Mouse (Mus musculus) gastrocnemius, adult 18-20 months (tissue): ENCODE data around the gene Tmem54. TPM values are rescaled to one million over a fixed set of nuclear protein-coding genes. Genes with fewer than 3 reads are reported as not detected.
A peak's percentile ranks its signal among the peaks of the same experiment; 100 is the strongest.

ENCODE experiments used
- DNase-seq: peaks from one replicate; pipeline ENCODE4 v3.0.0; 2021; ENCODE audit warnings: low spot score
- total RNA-seq, 2 experiments: library from RNA; stranded (reverse); gene quantifications; 2 replicates each; pipeline ENCODE4 v1.2.3; 2021

Gene Tmem54
- total RNA-seq, 2 experiments from 2014 or later, result not detected

DNA sequence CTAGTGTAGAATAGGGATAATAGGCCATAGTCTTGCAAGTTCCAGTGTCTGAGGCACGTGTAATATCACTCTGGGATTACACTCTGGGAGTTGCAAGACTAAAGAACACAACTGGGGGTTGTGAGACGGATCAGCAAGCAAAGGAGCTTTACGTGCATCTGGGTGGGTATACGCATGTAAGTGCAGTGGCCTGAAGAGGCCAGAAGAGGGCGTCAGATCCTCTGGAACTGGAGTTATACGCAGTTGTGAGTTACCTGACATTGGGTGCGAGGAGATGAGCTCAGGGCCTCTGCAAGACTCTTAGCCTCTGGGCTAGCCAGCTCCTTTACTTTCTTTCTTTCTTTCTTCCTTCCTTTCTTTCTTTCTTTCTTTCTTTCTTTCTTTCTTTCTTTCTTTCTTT, 8.3 kb upstream of the Tmem54 start:
- no peak for DNase-seq

DNA sequence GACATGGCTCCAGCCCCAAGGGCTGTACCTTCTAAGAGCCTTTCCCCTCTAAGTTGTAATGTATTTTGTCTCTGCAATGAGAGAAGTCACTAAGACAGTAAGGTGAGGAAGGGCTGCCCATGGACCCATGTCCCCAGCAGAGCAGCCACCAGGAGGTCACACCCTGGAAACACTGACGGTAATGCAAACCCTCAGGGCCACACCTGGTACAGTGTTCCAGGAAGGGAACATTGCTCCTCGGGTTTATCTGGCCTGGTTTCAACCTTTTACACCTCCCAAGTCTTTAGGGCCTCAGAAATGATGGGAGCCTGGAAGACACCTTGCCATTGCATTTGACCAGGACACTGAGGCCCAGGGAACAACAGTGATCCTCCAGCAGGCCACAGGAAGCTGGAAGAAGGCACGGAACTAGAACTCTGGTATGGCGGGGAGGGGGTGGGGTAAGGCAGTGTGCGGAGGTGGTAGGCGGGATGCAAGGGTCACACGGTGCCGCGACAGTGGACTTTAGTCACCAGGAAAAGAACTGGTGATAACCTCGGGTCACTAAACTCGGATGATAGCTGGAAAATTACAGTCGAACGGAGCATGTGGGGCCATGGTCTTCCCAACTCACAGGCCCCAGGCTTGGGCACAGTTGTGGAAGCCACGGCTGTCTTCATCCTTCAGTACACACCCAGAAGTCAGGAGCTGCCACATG, 3.1 kb upstream of the Tmem54 start:
- no peak for DNase-seq

DNA sequence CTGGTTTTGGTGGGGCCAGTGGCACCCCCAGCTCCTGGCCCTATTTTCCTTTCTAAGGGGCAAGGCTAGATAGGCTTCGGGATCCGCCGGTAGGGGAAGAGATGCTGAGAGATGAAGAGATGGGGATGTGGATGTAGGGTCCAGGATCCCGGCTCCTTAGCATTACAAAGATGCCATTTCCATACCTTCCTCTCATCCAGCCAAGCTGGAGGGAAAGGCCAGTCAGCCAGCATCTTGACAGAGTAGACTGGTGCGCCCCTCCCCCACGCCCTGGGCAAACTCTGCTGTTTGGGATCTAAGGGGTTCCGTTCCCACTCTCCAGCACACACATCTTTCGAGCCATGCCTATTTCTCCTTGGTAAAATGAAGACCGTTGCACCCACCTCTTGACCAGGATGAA, 725 bp downstream of the Tmem54 start:
- DNase-seq, result no peak

DNA sequence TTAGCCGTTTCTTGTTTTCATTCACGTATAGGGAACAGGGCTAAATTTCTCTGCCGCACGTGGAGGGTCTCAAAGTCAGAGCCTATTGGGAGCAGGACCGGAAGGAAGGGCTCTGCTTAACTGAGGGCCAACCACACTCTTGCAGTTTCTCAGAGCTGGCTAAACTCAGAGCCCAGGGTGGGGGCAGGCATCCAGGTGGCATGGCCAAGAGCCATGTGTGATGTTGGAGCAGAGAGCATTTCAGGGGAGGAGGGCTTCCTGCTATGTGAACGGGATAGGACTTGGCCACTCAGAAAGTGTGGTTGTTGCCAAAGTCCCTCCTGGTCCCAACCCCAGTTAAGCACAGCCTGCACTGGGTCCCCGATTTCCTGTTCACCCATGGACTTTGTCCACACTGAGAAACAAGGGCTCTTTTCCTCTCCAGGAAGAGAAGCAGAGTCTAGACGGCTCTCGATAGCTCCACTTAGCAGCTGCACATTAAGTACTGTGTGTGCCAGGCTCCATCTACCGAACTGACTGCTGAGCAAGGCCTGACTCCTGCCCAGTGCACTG, 2.1 kb downstream of the Tmem54 start:
- no peak for DNase-seq

DNA sequence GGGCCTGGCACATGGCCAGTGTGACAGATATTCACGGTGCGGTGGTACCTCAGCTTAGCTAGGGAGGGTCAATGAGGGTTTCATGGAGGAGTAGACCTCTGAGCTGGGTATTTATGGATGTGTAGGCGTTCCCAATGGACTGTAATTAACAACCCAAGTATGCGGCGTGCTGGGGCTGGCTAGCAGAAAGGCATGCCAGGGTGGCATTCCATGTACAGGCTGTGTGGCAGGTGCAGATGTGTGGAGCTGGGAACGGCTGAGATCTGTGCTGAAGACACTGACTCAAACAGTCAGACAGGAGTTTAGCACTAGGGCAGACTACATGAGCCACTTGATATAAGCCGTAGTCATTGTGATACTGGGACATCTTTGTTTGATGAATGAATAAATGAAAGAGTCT, 3.3 kb downstream of the Tmem54 start:
- no peak for DNase-seq

DNA sequence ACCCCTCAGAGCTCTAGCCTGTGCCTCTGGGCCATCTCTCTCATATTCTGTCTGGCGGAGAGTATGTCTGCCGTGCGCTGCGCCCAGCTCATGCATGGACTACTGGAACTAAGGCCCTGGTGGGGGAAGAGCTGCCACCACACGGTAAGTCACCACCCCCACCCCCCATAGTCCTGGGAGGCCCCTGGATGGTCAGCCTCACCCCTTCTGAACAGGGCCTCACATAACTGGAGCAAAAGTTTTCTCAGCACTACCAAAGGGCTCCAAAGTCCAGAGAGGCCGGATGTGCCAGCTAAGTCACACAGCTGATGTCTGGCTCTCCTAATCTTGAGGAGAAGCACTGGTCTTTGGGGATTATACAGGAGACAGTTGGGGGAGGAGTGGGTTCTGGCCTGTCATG, 5.5 kb downstream of the Tmem54 start:
- no peak for DNase-seq

DNA sequence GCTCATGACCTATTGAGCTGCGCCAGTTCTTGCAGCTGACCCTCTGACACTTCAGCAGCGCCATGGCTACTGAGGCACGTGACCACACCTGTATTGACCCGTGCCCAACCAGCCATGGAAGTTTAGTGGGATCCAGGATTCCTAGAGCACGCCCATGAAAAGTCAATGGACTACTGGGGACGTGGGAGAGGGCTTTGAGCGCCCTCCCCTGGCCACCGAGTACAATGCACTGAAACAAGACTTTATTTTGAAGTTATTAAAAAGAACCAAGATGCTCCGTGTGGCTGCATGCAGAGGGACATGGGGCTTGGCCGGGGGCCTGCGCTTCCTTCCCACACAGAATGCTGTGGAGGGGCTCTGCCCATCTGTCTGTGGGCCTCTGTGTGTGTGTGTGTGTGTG, 6.0 kb downstream of the Tmem54 start:
- DNase-seq, result no peak

DNA sequence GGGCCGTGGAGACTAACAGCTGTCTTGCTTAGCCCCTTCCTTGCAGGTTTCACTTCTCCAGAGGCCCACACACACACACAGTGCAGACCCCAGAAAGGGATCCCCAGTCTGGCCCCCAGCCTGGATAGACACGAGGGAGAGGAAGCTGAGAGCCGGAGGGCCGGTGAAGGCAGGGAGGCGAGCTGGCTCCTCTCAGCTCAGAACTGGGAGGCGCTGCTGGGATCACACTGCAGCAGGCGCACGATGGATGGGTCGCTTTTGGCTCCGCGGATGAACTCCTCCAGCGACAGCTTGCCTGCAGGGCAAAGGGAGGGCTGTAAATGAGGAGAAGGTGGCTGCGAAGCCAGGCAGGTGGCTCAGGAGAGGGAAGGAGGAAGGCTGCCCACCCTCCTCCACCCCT, 6.9 kb downstream of the Tmem54 start:
- no peak for DNase-seq

DNA sequence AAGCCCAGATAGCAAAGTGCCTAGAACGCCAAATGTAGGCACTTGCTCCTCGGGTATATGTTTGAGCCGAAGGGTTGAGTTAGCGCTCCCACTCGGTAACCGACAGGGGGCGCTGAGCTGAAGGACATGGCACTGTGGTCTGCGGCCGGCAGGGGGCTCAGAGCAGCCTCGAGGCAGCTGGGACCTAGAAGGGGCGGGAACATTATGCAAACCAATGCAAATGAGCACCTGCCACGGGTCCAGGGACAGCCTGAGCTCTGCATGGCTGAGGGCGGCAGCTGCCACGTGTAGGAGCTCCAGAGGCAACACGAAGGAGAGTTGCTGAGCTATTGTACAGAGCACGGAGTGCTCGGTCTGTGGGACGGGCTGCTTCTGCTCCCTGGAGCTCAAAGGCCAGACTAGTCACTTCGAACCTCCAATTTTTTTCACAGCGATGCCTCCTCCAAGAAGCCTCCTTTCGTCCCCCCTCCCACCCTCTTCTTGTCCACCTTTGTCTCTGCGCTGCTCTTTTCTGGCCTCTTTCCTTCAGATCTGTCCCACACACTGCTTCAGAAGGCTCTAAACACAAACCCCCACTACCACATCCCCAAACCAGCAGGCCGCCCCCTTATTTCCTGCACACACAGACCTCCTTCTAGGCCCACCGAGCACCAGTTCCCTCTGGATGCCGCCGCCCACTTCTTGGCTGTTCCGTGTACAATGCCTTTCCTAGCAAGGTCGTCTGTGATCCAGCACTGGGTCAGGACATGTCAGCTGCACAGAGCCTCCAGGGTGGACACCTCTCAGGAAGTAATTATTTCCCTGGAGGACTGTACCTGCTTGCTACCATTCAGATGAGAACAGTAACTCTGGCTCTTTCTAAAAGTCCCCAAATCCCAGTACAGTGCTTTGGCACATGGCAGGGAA, 8.0 kb downstream of the Tmem54 start:
- no peak for DNase-seq

DNA sequence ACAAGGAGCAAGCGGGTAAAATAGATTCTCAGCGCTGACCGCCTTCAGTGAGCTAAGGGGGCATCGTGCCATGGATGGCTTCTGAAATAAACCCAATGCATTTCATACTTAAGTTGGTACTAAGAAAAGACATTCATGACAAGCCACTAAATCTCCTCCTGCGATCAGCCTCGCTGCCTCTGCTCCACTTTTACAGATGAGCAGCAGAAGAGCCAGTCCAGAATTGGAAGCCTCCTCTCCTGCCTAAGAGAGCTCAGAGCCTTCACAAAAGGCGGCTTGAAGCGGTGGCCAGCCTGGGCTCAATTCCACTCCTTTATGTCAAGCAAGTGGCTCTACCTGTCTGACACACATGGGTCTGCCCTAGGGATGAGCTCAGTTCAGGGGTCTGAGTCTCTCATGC, 11.4 kb downstream of the Tmem54 start:
- DNase-seq, result no peak

DNA sequence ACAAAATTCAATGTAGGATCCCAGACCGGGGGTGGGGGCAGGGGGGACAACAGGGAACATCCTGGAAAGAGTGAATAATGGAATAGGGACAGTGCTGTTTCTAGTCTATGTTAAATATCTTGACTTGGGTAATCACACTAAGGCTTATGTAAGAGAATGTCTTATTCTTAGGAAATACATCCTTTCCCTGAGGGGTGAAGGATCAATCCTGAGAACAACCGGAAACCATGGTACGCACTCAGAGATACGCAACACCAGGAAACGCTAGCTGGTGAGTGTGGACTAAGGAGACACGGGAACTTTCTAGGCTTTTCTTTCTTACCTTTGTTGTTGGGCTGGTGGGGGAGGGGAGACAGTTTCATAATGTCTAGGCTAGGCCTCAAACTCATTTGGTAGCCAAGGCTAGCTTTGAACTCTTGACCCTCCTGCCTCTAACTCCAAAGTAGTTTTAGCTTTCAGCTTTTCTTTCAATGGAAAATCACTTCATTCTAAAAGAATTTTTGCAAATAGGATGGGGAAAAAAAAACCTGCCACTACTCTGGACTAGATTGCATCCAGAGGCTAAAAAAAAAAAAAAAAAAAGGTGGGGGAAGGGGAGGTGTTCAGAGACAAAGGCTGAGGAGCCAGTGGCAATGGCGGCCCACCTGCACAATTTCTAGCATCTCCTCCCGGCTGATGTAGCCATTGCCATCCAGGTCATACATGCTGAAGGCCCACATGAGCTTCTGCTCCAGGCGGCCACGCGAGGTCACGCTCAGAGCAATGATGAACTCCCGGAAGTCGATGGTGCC, 12.6 kb downstream of the Tmem54 start:
- no peak for DNase-seq

DNA sequence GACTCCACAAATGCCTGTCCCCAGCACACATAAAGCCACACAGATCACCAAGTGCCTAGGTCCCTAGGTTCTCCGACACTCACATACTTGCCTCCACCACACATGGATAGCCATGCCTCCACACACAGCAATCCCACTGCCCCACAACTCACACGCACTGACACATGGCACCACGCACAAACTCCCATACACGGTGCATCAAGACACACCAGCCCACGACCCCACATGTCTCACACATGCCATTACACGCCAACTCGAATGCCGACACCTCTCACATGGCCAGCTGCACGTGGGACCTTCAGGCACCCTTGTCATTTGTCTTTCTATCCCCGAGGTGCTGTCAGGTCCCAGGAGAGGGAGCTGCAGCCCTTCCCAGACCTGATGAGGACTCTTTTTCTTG, 14.4 kb downstream of the Tmem54 start:
- DNase-seq, result no peak

DNA sequence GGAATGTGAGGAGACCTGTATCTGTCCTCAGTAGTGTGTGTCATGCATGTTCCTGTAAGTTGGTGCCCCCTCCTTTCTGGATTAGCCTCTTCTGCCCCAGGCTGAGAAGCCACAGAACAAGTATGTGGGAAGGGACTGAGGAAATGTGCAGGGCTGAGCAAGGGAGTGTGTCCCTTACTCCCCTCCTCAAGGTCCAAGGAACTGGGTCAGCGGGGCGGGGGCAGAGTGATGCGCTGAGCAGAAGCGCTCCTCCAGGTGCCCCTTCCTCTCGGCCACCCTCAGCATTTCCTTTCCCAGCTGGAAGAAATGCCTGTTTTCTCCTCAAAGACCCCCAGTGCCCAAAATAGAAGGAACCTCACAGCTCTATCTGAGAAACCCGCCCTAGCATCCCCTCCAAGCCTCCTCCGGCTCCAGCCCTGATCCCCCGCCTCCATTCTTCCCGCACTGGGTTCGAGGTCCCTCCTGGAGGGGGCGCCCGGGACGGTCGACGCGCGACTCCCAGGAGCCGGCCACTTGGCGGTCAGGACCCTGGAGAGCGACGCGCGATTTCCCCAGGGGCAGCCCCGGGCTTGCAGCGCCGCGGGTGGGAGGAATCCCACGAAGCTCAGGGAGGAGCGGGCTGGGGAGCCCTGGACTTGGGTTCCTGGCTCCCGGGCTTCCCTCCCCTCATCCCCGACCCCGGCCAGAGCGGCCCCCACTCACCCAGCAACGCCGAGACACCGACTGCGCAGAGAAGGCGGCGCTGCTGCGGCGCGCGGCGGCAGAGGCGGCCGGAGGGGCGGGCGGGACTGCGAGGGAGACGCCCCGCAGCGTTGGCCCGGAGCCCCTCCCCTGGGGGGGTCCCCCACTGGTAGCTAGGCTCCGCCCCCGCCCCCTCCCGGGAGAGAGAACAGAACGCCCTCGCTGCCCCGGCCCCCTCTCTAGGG, 15.4 kb downstream of the Tmem54 start:
- peak; percentile 44 for DNase-seq

DNA sequence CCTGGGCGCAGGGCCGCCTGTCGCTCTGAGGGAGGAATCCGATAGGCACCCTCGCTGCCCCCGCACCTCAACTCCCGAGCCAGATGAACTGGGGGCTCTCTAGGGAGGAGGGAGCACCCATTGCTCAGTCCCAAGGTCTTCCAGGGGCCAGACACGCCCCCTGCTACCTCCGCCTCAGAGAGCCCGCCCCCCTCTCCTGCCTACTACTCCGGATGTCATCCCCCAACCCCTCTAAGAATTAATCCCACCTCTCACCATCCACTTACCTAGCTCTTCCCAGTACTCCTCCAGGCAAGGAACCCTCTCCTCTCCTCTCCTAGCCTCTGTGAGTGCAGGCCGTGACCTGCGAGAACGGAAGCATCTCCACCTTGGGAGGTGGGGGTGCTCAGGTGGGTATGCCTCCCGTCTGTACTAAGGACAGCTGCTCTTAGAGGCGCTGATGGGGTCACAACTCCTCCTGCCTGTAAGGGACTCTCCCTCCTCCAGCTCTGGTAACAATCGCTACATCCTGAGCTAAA, 16.3 kb downstream of the Tmem54 start, which contains the start of gene Hpca:
TSS of gene Hpca (minus strand) at position 468 of the 518 bp plus-strand sequence.
- DNase-seq, result no peak

DNA sequence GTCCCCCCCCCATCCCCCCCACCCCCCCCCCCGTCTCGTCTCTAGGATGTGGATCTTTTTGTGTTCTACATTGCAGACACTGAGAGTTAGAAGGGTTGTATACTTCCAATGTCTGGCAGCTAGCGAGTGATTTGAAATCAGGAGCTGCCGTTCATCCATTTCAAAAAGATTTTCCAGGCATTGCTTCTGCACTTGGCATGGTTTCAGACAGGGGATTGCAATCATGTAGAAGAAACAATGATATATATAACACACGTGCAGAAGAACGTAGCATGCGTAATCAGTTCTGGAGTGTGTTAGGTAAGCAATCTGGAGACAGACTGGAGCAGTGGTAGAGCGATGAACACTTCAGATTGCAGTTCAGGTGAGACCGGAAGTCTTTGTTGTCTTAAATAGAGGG, 16.8 kb downstream of the Tmem54 start:
- DNase-seq, result no peak

DNA sequence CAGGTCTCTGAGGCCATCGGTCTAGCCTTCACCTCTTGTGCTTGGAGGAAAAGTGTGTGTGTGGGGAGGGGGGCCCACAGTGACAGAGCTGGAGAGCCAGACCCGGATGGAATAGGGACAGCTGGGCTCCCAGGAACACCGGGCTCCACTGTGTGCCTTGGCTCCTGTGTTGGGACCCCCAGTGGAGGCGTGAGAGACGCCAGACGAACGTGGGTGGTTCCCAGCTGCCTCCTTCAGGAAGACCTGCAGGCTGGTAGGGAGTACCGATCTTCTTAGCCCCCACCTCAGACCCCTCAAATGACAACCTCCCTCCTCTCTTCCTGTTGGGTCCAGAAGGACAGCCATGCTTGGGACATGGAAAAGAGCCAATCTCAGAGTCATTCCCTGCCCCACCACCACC, 17.4 kb downstream of the Tmem54 start:
- DNase-seq, result no peak

DNA sequence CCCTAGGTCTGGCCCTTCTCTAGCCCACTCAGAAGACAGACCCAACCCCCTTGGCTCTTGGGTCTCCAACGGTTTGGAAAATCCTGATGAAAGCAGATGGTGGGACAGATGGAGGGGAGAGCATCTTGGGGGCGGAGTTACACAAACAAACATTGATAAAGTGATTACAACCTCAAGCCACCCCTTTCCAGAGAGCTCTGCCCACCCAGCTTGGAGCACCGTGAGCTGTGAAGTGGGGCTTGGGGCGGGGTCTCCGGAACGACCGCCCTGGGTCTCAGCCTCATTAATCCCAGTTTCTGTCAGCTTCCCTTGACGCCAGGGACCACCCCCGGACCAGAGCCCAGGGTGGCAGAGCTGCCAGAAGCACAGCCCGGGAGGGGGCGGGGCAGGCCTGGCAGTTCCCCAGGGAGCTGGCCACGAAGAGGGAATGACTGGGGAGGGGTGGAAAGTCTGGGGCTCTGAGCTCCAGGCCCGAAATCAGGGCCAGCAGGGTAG, 19.4 kb downstream of the Tmem54 start:
- no peak for DNase-seq

DNA sequence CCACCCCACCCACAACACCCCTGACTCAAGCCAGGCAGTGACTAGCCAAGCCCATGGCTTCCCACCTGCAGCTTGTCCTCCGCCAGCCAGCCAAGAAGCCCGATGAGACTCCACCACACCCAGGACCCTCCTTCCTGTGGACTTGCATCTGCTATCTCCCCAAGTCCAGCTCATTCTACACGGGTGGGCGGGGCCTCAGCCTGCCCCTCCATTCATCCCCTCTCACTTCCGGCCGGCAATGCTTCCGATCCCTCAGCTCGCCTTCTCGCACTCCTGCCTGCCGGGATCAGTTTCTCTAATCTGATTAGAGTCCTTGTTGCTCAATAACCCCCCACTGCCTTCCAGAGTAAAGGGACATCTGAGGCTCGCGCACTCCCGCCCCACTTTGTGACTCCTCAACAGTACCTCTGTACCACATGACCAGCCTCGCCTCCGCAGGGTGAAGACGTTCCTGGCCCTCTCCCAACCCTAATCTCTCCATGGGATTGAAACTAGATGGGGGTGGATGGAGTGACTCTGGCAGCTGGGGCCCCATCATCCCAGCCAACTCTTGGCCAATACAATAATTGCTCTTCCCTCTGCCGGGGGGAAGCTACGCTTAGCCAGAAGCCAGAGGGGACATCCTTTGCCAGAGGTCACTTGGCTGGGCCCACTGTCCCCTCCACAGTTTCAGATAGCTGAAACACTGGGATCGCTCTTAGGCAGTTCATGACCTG, 20.5 kb downstream of the Tmem54 start:
- DNase-seq, result peak; percentile 35

DNA sequence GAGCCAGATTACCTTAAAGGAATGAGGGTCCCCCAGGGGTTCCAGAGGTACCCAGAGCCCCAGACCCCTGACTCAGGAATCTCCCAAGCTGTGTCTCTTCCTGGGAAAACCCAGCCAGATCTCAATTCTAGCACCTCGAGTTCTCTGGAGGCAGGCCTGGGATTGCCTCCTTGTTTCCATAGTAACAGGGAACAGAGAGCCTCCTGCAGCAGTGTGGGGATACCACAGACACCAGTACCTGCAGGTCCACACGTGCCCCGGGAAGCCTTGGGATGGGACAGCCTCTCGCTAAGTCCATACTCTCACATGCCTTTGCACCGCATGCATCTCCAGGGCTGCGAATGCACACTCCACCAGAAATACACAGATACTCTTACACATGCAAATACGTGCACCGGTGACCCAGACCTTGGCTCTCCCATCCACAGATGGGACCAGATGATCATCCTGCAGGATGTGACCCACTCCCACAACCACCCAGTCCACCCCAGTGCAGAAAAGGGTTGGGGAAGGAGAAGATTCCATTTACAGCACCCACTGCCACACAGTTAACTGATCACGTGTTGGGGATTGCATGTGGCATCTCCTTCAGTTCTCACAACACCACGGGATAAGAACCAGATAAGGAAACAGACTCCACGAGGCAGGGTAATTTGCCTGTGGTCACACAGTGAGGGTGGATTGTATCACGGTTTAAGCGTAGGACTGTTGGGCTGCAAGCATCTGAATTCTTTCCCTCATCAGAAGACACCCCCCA, 23.4 kb downstream of the Tmem54 start:
- no peak for DNase-seq
